Mouse (Mus musculus) intestine, embryonic 16.5 days (tissue): Measurements from ENCODE around the gene Hacd2. TPM values are rescaled to one million over a fixed set of nuclear protein-coding genes. Genes with fewer than 3 reads are reported as not detected.

Experiments used
- ATAC-seq: fragments of 200-750 bp; cut with Nextera tagmentation; 2 replicates; pipeline ENCODE4 v1.8.0; 2017; ENCODE audit warnings: moderate TSS enrichment, moderate library complexity
- H3K27ac ChIP-seq: fragments of 300-500 bp; sonication (generic); 2 replicates; pipeline ENCODE4 v1.5.1; 2014; ENCODE audit warnings: mild to moderate bottlenecking, low read length
- H3K27me3 ChIP-seq: fragments of 300-500 bp; sonication (generic); replicated peaks from 2 replicates; pipeline ENCODE4 v1.6.1; 2014; ENCODE audit warnings: low read length, control low read depth, mixed read lengths; ENCODE audit not compliant: control insufficient read depth, insufficient read depth
- H3K36me3 ChIP-seq: fragments of 300-500 bp; sonication (generic); 2 replicates; pipeline ENCODE4 v1.6.1; 2014; ENCODE audit warnings: low read length, control low read depth; ENCODE audit not compliant: control insufficient read depth, insufficient read depth
- H3K4me1 ChIP-seq: fragments of 300-500 bp; sonication (generic); 2 replicates; pipeline ENCODE4 v1.6.1; 2014; ENCODE audit warnings: low read length, control low read depth, mixed read lengths; ENCODE audit not compliant: control insufficient read depth, insufficient read depth
- H3K4me2 ChIP-seq: fragments of 300-500 bp; sonication (generic); 2 replicates; pipeline ENCODE4 v1.6.1; 2014; ENCODE audit warnings: low read depth, low read length, control low read depth
- H3K4me3 ChIP-seq: fragments of 300-500 bp; sonication (generic); 2 replicates; pipeline ENCODE4 v1.5.1; 2014; ENCODE audit warnings: mild to moderate bottlenecking, low read length
- H3K9ac ChIP-seq: fragments of 300-500 bp; sonication (generic); 2 replicates; pipeline ENCODE4 v1.6.1; 2014; ENCODE audit warnings: low read depth, low read length
- H3K9me3 ChIP-seq: fragments of 300-500 bp; sonication (generic); 2 replicates; pipeline ENCODE4 v1.6.1; 2016; ENCODE audit warnings: low read length, control low read depth; ENCODE audit not compliant: control insufficient read depth
- whole genome bisulfite sequencing: fragments of 180-500 bp; shearing (Covaris S2); extraction: QIAGEN DNeasy Blood & Tissue Kit; methylation state at CpG from one replicate; pipeline ENCODE4 v1.1.7; 2014; 5-methylcytosine and 5-hydroxymethylcytosine counted together
- polyA plus RNA-seq: library from polyadenylated mRNA; unstranded; fragments of >200 nt; fragmentation: Nextera tagmentation; extraction: Ambion mirVana; gene quantifications from 2 replicates; pipeline ENCODE4 v1.2.1, GENCODE M21; 2015

The Hacd2 gene
- polyA plus RNA-seq: 103 TPM in 2 replicates

GRCm38 (mm10) chr16:35022242-35023137 lies at the start of gene Hacd2:
TSS of gene Hacd2 (plus strand) at chr16:35022428.
- Histone ChIP-seq H3K4me3 (peak within 1 kb of the TSS; percentile 95), H3K4me1 (peaks cover 2% of the 10 kb centered on the region; the same call in 1 of the 2 replicates), H3K9me3 (no peaks in the 10 kb centered on the region), H3K9ac (peak within 1 kb of the TSS; percentile 92), H3K36me3 (no peaks in the 10 kb centered on the region), H3K4me2 (peak within 1 kb of the TSS; percentile 57), H3K27me3 (no peaks in the 10 kb centered on the region), H3K27ac (peak within 1 kb of the TSS; percentile 83)
- under 1% methylated on average over 90 of the region's 97 CpGs for WGBS
- ATAC-seq: peak; percentile 99

- Histone ChIP-seq H3K4me2 (no peak overlapping the region), H3K36me3 (no peaks in the 10 kb centered on the region; the same call in 1 of the 2 replicates), H3K9ac (no peak overlapping the region), H3K4me1 (0 out of 2 replicates have a peak, but pooled peaks cover 5% of the 10 kb centered on the region), H3K27ac (0 out of 2 replicates have a peak overlapping the region, but pooled peaks have one; percentile 21), H3K27me3 (no peaks in the 10 kb centered on the region), H3K9me3 (no peaks in the 10 kb centered on the region), H3K4me3 (no peak overlapping the region)
- WGBS: 71% methylated on average over 12 of the region's 12 CpGs
- ATAC-seq: no peak
These were observed 49.8 kb upstream of the Hacd2 start for GRCm38 (mm10) chr16:34972471-34972870.

- 43% methylated on average over 2 of the region's 2 CpGs for WGBS
- no peak for ATAC-seq
- no peaks in the 10 kb centered on the region; the same call in 1 of the 2 replicates for H3K36me3 ChIP-seq
These were observed 46.7 kb upstream of the Hacd2 start for GRCm38 (mm10) chr16:34975544-34975943.

GRCm38 (mm10) chr16:34976630-34977029 lies 45.6 kb upstream of the Hacd2 start:
- Histone ChIP-seq H3K4me1 (0 out of 2 replicates have a peak, but pooled peaks cover 5% of the 10 kb centered on the region), H3K27ac (no peak overlapping the region), H3K4me3 (no peak overlapping the region), H3K9me3 (no peaks in the 10 kb centered on the region), H3K4me2 (no peak overlapping the region), H3K9ac (no peak overlapping the region), H3K27me3 (no peaks in the 10 kb centered on the region), H3K36me3 (no peaks in the 10 kb centered on the region; the same call in 1 of the 2 replicates)
- 81% methylated on average over 13 of the region's 13 CpGs for WGBS
- no peak for ATAC-seq

More at GRCm38 (mm10) chr16:34975544-34975943, 46.7 kb upstream of the Hacd2 start:
- H3K4me3 ChIP-seq: no peak overlapping the region
- 0 out of 2 replicates have a peak, but pooled peaks cover 5% of the 10 kb centered on the region for H3K4me1 ChIP-seq
- H3K27ac ChIP-seq: no peak overlapping the region
- H3K9me3 ChIP-seq: no peaks in the 10 kb centered on the region
- H3K4me2 ChIP-seq: no peak overlapping the region
- H3K27me3 ChIP-seq: no peaks in the 10 kb centered on the region
- H3K9ac ChIP-seq: no peak overlapping the region

GRCm38 (mm10) chr16:34978018-34978417 lies 44.2 kb upstream of the Hacd2 start:
- H3K9me3 ChIP-seq: no peaks in the 10 kb centered on the region
- WGBS: 89% methylated on average over 7 of the region's 7 CpGs
- no peak overlapping the region for H3K9ac ChIP-seq
- H3K4me2 ChIP-seq: no peak overlapping the region
- H3K4me1 ChIP-seq: no peaks in the 10 kb centered on the region
- ATAC-seq: no peak
- H3K27ac ChIP-seq: no peak overlapping the region
- H3K27me3 ChIP-seq: no peaks in the 10 kb centered on the region
- no peak overlapping the region for H3K4me3 ChIP-seq
- no peaks in the 10 kb centered on the region; the same call in 1 of the 2 replicates for H3K36me3 ChIP-seq

GRCm38 (mm10) chr16:34981009-34981408 lies 41.2 kb upstream of the Hacd2 start:
- ATAC-seq: no peak
- 74% methylated on average over 7 of the region's 7 CpGs for WGBS
- Histone ChIP-seq H3K27me3 (no peaks in the 10 kb centered on the region), H3K36me3 (no peaks in the 10 kb centered on the region), H3K4me2 (no peak overlapping the region), H3K9ac (no peak overlapping the region), H3K9me3 (no peaks in the 10 kb centered on the region), H3K4me1 (peaks cover 15% of the 10 kb centered on the region), H3K27ac (no peak overlapping the region), H3K4me3 (no peak overlapping the region)

GRCm38 (mm10) chr16:34984203-34985030 lies 37.8 kb upstream of the Hacd2 start:
- no peak overlapping the region for H3K9ac ChIP-seq
- no peaks in the 10 kb centered on the region; the same call in 1 of the 2 replicates for H3K36me3 ChIP-seq
- ATAC-seq: peak; percentile 51
- WGBS: 37% methylated on average over 11 of the region's 11 CpGs
- no peaks in the 10 kb centered on the region for H3K9me3 ChIP-seq
- H3K4me1 ChIP-seq: peaks cover 18% of the 10 kb centered on the region
- H3K27me3 ChIP-seq: no peaks in the 10 kb centered on the region
- peak overlapping the region; percentile 78 for H3K27ac ChIP-seq
- H3K4me2 ChIP-seq: no peak overlapping the region
- no peak overlapping the region for H3K4me3 ChIP-seq

- H3K4me2 ChIP-seq: no peak overlapping the region
- H3K9ac ChIP-seq: no peak overlapping the region
- no peaks in the 10 kb centered on the region; the same call in 1 of the 2 replicates for H3K36me3 ChIP-seq
- no peaks in the 10 kb centered on the region for H3K27me3 ChIP-seq
- 67% methylated on average over 2 of the region's 2 CpGs for WGBS
- peaks cover 18% of the 10 kb centered on the region for H3K4me1 ChIP-seq
- no peak overlapping the region for H3K4me3 ChIP-seq
- H3K9me3 ChIP-seq: no peaks in the 10 kb centered on the region
- no peak overlapping the region for H3K27ac ChIP-seq
- ATAC-seq: peak; percentile 6; the same call in 1 of the 2 replicates
These were observed 37.2 kb upstream of the Hacd2 start for GRCm38 (mm10) chr16:34985031-34985346.
